ENCODE assay signal across 8 mouse cellular contexts in the genomic region with DNA sequence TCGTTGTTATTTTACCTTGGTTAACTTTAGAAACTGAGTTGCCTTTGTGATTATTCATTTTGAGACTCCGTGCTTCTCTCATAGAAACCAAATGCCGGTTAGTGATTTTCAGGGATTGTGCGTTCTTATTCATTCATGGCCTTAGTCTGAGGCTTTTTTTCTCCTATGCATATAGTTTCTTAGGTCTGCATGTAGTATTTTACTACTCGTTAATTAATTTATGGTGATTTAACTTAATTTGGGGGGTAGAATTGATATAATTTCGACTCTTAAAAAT. TPM values are rescaled to one million over a fixed set of nuclear protein-coding genes. Genes with fewer than 3 reads are reported as not detected.
A peak's percentile ranks its signal among the peaks of the same experiment; 100 is the strongest.
DNase-seq lines count a peak whose midpoint lies in the region; ATAC-seq and TF ChIP-seq lines count a peak whose summit lies in the region.

No protein-coding gene starts in this region.

- no peak for TF ChIP-seq CTCF in hindbrain, postnatal 0 days (IDR thresholded peaks at IDR 0.05; ENCODE audit: low read depth)
- no peak for TF ChIP-seq CTCF in midbrain, postnatal 0 days (IDR thresholded peaks at IDR 0.05)

- H3K4me1 ChIP-seq in kidney, embryonic 16.5 days (ENCODE audit: insufficient read depth, low read length): peaks cover 10% of the 10 kb centered on the region; the same call in 1 of the 2 replicates
- H3K4me1 ChIP-seq in embryonic facial prominence, embryonic 12.5 days: 0 out of 2 replicates have a peak, but pooled peaks cover 3% of the 10 kb centered on the region
- H3K4me1 ChIP-seq in hindbrain, postnatal 0 days (ENCODE audit: insufficient read depth, low read length): no peaks in the 10 kb centered on the region; the same call in 1 of the 2 replicates
- H3K4me1 ChIP-seq in midbrain, postnatal 0 days (ENCODE audit: insufficient read depth, low read length): peaks cover 4% of the 10 kb centered on the region; the same call in 1 of the 2 replicates

- DNase-seq in kidney, postnatal 25 days: no peak
- DNase-seq in hindbrain, postnatal 0 days (ENCODE audit: low spot score): peak; percentile 14
- peak; percentile 5 for DNase-seq in midbrain, postnatal 0 days (ENCODE audit: low spot score)
- DNase-seq in retina, postnatal 1 day: no peak
- no peak for DNase-seq in cerebellum, adult 18-20 months

- H3K36me3 ChIP-seq in kidney, embryonic 16.5 days (ENCODE audit: insufficient read depth, low read length): no peaks in the 10 kb centered on the region
- no peaks in the 10 kb centered on the region for H3K36me3 ChIP-seq in embryonic facial prominence, embryonic 12.5 days
- no peaks in the 10 kb centered on the region for H3K36me3 ChIP-seq in hindbrain, postnatal 0 days (ENCODE audit: insufficient read depth, low read length)
- no peaks in the 10 kb centered on the region for H3K36me3 ChIP-seq in midbrain, postnatal 0 days (ENCODE audit: insufficient read depth, low read length)

- H3K4me2 ChIP-seq in kidney, embryonic 16.5 days (replicated peaks; ENCODE audit: low read depth, low read length): peak overlapping the region; percentile 70
- H3K4me2 ChIP-seq in embryonic facial prominence, embryonic 12.5 days (replicated peaks): peak overlapping the region; percentile 72
- peak overlapping the region; percentile 68 for H3K4me2 ChIP-seq in hindbrain, postnatal 0 days (ENCODE audit: low read depth, low read length)
- H3K4me2 ChIP-seq in midbrain, postnatal 0 days (ENCODE audit: low read depth, low read length, poor library complexity, severe bottlenecking): peak overlapping the region; percentile 68

- peak overlapping the region; percentile 87 for H3K4me3 ChIP-seq in kidney, embryonic 16.5 days (ENCODE audit: low read length)
- peak overlapping the region; percentile 64 for H3K4me3 ChIP-seq in embryonic facial prominence, embryonic 12.5 days
- peak overlapping the region; percentile 86 for H3K4me3 ChIP-seq in hindbrain, postnatal 0 days (ENCODE audit: low read length)
- peak overlapping the region; percentile 78 for H3K4me3 ChIP-seq in midbrain, postnatal 0 days (ENCODE audit: low read depth, low read length)

- no peak for ATAC-seq in kidney, embryonic 16.5 days (ENCODE audit: low FRiP score, low TSS enrichment)
- ATAC-seq in embryonic facial prominence, embryonic 12.5 days (ENCODE audit: insufficient number of reproducible peaks, insufficient read depth, low FRiP score, low TSS enrichment): no peak
- no peak for ATAC-seq in hindbrain, postnatal 0 days
- no peak for ATAC-seq in midbrain, postnatal 0 days (ENCODE audit: low FRiP score)
- no peak for ATAC-seq in megakaryocyte, adult 5-6 weeks (ENCODE audit: poor library complexity, severe bottlenecking)

- H3K27me3 ChIP-seq in kidney, embryonic 16.5 days (ENCODE audit: insufficient read depth, low read length): no peaks in the 10 kb centered on the region
- no peaks in the 10 kb centered on the region for H3K27me3 ChIP-seq in embryonic facial prominence, embryonic 12.5 days
- H3K27me3 ChIP-seq in hindbrain, postnatal 0 days (ENCODE audit: insufficient read depth, low read length): no peaks in the 10 kb centered on the region
- H3K27me3 ChIP-seq in midbrain, postnatal 0 days (ENCODE audit: insufficient read depth, low read length): no peaks in the 10 kb centered on the region

- H3K27ac ChIP-seq in kidney, embryonic 16.5 days (ENCODE audit: low read length): no peak overlapping the region
- peak overlapping the region; percentile 99; the same call in 1 of the 2 replicates for H3K27ac ChIP-seq in embryonic facial prominence, embryonic 12.5 days
- peak overlapping the region; percentile 99 for H3K27ac ChIP-seq in hindbrain, postnatal 0 days
- H3K27ac ChIP-seq in midbrain, postnatal 0 days (ENCODE audit: low read depth, low read length): peak overlapping the region; percentile 99

- peak overlapping the region; percentile 91 for H3K9ac ChIP-seq in kidney, embryonic 16.5 days (replicated peaks; ENCODE audit: low read length)
- H3K9ac ChIP-seq in embryonic facial prominence, embryonic 12.5 days: peak overlapping the region; percentile 91
- H3K9ac ChIP-seq in hindbrain, postnatal 0 days (replicated peaks; ENCODE audit: low read length): peak overlapping the region; percentile 83
- peak overlapping the region; percentile 84 for H3K9ac ChIP-seq in midbrain, postnatal 0 days (replicated peaks; ENCODE audit: low read length, poor library complexity, severe bottlenecking)

- WGBS in kidney, embryonic 16.5 days: 1% methylated on average over 6 of the region's 6 CpGs
- 2% methylated on average over 6 of the region's 6 CpGs for WGBS in embryonic facial prominence, embryonic 12.5 days
- 1% methylated on average over 6 of the region's 6 CpGs for WGBS in hindbrain, postnatal 0 days
- WGBS in midbrain, postnatal 0 days: 1% methylated on average over 6 of the region's 6 CpGs

- H3K9me3 ChIP-seq in kidney, embryonic 16.5 days (ENCODE audit: low read length): no peaks in the 10 kb centered on the region
- no peaks in the 10 kb centered on the region for H3K9me3 ChIP-seq in embryonic facial prominence, embryonic 12.5 days
- no peaks in the 10 kb centered on the region for H3K9me3 ChIP-seq in hindbrain, postnatal 0 days (ENCODE audit: low read length)
- H3K9me3 ChIP-seq in midbrain, postnatal 0 days (ENCODE audit: low read length): no peaks in the 10 kb centered on the region

RNA-seq across cellular contexts. Expression of a gene that starts 1.4 kb away (rescaled TPM):
- polyA plus RNA-seq in kidney, embryonic 16.5 days (2015; fragmentation: Nextera tagmentation; extraction: Ambion mirVana): 21.9 and 22.2 TPM in 2 replicates
- polyA plus RNA-seq in embryonic facial prominence, embryonic 12.5 days (2016; fragmentation: Nextera tagmentation; extraction: Ambion mirVana): 51.2 and 55.1 TPM in 2 replicates
- 37.8 and 44.4 TPM in 2 replicates for total RNA-seq in hindbrain, postnatal 0 days (2014; rRNA removed)
- polyA plus RNA-seq in hindbrain, postnatal 0 days (2015; fragmentation: Nextera tagmentation; extraction: Ambion mirVana): 37.7 and 39.8 TPM in 2 replicates
- total RNA-seq in midbrain, postnatal 0 days (2014; rRNA removed): 48.3 and 59.5 TPM in 2 replicates
- polyA plus RNA-seq in midbrain, postnatal 0 days (2015; fragmentation: Nextera tagmentation; extraction: Ambion mirVana): 39.5 and 47.3 TPM in 2 replicates
- total RNA-seq in megakaryocyte, adult 5-6 weeks (2015): 0.31 and 0.41 TPM in 2 replicates
- 0.24 and 1.1 TPM in 2 replicates for total RNA-seq in megakaryocyte, adult 5-6 weeks (2017)

RNA-seq across cellular contexts. Expression of a gene that starts 49.6 kb away (rescaled TPM):
- polyA plus RNA-seq in kidney, embryonic 16.5 days (2015; fragmentation: Nextera tagmentation; extraction: Ambion mirVana): not detected in 2 replicates
- not detected in 2 replicates for polyA plus RNA-seq in embryonic facial prominence, embryonic 12.5 days (2016; fragmentation: Nextera tagmentation; extraction: Ambion mirVana)
- total RNA-seq in hindbrain, postnatal 0 days (2014; rRNA removed): not detected in 2 replicates
- not detected in 2 replicates for polyA plus RNA-seq in hindbrain, postnatal 0 days (2015; fragmentation: Nextera tagmentation; extraction: Ambion mirVana)
- total RNA-seq in midbrain, postnatal 0 days (2014; rRNA removed): not detected in 2 replicates
- polyA plus RNA-seq in midbrain, postnatal 0 days (2015; fragmentation: Nextera tagmentation; extraction: Ambion mirVana): not detected in 2 replicates
- not detected in 2 replicates for total RNA-seq in megakaryocyte, adult 5-6 weeks (2015)
- 0.48 TPM in 1 of 2 replicates, not detected in the other for total RNA-seq in megakaryocyte, adult 5-6 weeks (2017)

RNA-seq across cellular contexts. Expression of a gene that starts 49.6 kb away (rescaled TPM):
- polyA plus RNA-seq in kidney, embryonic 16.5 days (2015; fragmentation: Nextera tagmentation; extraction: Ambion mirVana): not detected in 2 replicates
- polyA plus RNA-seq in embryonic facial prominence, embryonic 12.5 days (2016; fragmentation: Nextera tagmentation; extraction: Ambion mirVana): not detected in 2 replicates
- not detected in 2 replicates for total RNA-seq in hindbrain, postnatal 0 days (2014; rRNA removed)
- polyA plus RNA-seq in hindbrain, postnatal 0 days (2015; fragmentation: Nextera tagmentation; extraction: Ambion mirVana): not detected in 2 replicates
- not detected in 2 replicates for total RNA-seq in midbrain, postnatal 0 days (2014; rRNA removed)
- not detected in 2 replicates for polyA plus RNA-seq in midbrain, postnatal 0 days (2015; fragmentation: Nextera tagmentation; extraction: Ambion mirVana)
- total RNA-seq in megakaryocyte, adult 5-6 weeks (2015): not detected in 2 replicates
- total RNA-seq in megakaryocyte, adult 5-6 weeks (2017): not detected in 2 replicates

RNA-seq across cellular contexts. Expression of a gene that starts 55.4 kb away (rescaled TPM):
- polyA plus RNA-seq in kidney, embryonic 16.5 days (2015; fragmentation: Nextera tagmentation; extraction: Ambion mirVana): 2.8 and 4.8 TPM in 2 replicates
- 0.23 and 0.37 TPM in 2 replicates for polyA plus RNA-seq in embryonic facial prominence, embryonic 12.5 days (2016; fragmentation: Nextera tagmentation; extraction: Ambion mirVana)
- total RNA-seq in hindbrain, postnatal 0 days (2014; rRNA removed): 0.16 and 0.40 TPM in 2 replicates
- 0.21 and 0.34 TPM in 2 replicates for polyA plus RNA-seq in hindbrain, postnatal 0 days (2015; fragmentation: Nextera tagmentation; extraction: Ambion mirVana)
- total RNA-seq in midbrain, postnatal 0 days (2014; rRNA removed): 0.57 and 0.77 TPM in 2 replicates
- 0.26 and 0.31 TPM in 2 replicates for polyA plus RNA-seq in midbrain, postnatal 0 days (2015; fragmentation: Nextera tagmentation; extraction: Ambion mirVana)
- total RNA-seq in megakaryocyte, adult 5-6 weeks (2015): not detected in 2 replicates
- not detected in 2 replicates for total RNA-seq in megakaryocyte, adult 5-6 weeks (2017)

Comparison
In these comparisons a context has a peak if more than half of its experiments do, and no peak if none do; other contexts are left out.
1. DNase-seq: peak in hindbrain, postnatal 0 days (single experiment) and midbrain, postnatal 0 days (single experiment); none in kidney, postnatal 25 days (0 of 2), retina, postnatal 1 day (single experiment) and cerebellum, adult 18-20 months (0 of 2).
2. Peak in every context shown above with its lines, with median percentiles within 50 percentile points of each other: H3K4me2 ChIP-seq, H3K4me3 ChIP-seq and H3K9ac ChIP-seq.